Comparison of ENCODE assay signal across 9 mouse cellular contexts in genomic region chr2:151938780-151939200, GRCm38 (mm10). TPM values are rescaled to one million over a fixed set of nuclear protein-coding genes. Genes with fewer than 3 reads are reported as not detected.
A peak's percentile ranks its signal among the peaks of the same experiment; 100 is the strongest.
DNase-seq lines count a peak whose midpoint lies in the region; ATAC-seq and TF ChIP-seq lines count a peak whose summit lies in the region.
"Had no signal": no experiment of that assay in that cellular context is flagged by ENCODE, and none has a peak within 500 bp of the region (broad histone marks: within the 10 kb centered on the region; RNA-seq: fewer than 3 reads in every experiment).

No protein-coding gene starts in this region.

- no peak for ATAC-seq in hindbrain, postnatal 0 days
- peak; percentile 40; the same call in 1 of the 2 replicates for ATAC-seq in embryonic facial prominence, embryonic 15.5 days (ENCODE audit: insufficient number of reproducible peaks, low FRiP score, low TSS enrichment, low read depth)
- no peak for ATAC-seq in limb, embryonic 14.5 days (ENCODE audit: low FRiP score, low read depth)

- in situ Hi-C loops in ES-E14 (cut with MboI; ENCODE audit: low sequenced_read_pairs in 2 of 2, unreplicated experiment in 2 of 2) = no loop called here

- H3K9ac ChIP-seq in hindbrain, postnatal 0 days (replicated peaks; ENCODE audit: low read length) = no peak overlapping the region
- peak overlapping the region; percentile 53; the same call in 1 of the 2 replicates for H3K9ac ChIP-seq in ES-E14 (ENCODE audit: insufficient read depth, low read depth, low read length, poor library complexity, severe bottlenecking)
- no peak overlapping the region for H3K9ac ChIP-seq in embryonic facial prominence, embryonic 15.5 days
- no peak overlapping the region for H3K9ac ChIP-seq in limb, embryonic 14.5 days (ENCODE audit: low read depth, low read length, severe bottlenecking)
- H3K9ac ChIP-seq: liver, embryonic 13.5 days had no signal

- peaks cover 14% of the 10 kb centered on the region; the same call in 1 of the 2 replicates for H3K4me1 ChIP-seq in hindbrain, postnatal 0 days (ENCODE audit: insufficient read depth, low read length)
- peaks cover 13% of the 10 kb centered on the region for H3K4me1 ChIP-seq in hindbrain, embryonic 10.5 days (replicated peaks)
- H3K4me1 ChIP-seq in ES-E14 (ENCODE audit: control insufficient read depth in 2 of 2, insufficient read depth in 2 of 2, low read length in 2 of 2, poor library complexity in 1 of 2) = peaks cover 0 to 6% of the 10 kb centered on the region in 2 experiments; a peak in 1 of 4 replicates
- peaks cover 11% of the 10 kb centered on the region for H3K4me1 ChIP-seq in embryonic facial prominence, embryonic 15.5 days
- peaks cover 10% of the 10 kb centered on the region for H3K4me1 ChIP-seq in limb, embryonic 14.5 days (ENCODE audit: control insufficient read depth, insufficient read depth, low read length)
- H3K4me1 ChIP-seq: liver, embryonic 13.5 days had no signal

- TF ChIP-seq CTCF in hindbrain, postnatal 0 days (IDR thresholded peaks at IDR 0.05; ENCODE audit: low read depth) = no peak; the same call in 1 of the 2 replicates

- H3K27ac ChIP-seq in hindbrain, postnatal 0 days = no peak overlapping the region
- no peak overlapping the region; the same call in 1 of the 2 replicates for H3K27ac ChIP-seq in hindbrain, embryonic 10.5 days
- no peak overlapping the region for H3K27ac ChIP-seq in ES-E14 (ENCODE audit: insufficient read depth, low read depth, low read length, poor library complexity, severe bottlenecking)
- H3K27ac ChIP-seq in embryonic facial prominence, embryonic 15.5 days (replicated peaks) = no peak overlapping the region
- no peak overlapping the region for H3K27ac ChIP-seq in limb, embryonic 14.5 days (replicated peaks; ENCODE audit: low read depth, low read length)
- H3K27ac ChIP-seq: liver, embryonic 13.5 days had no signal

- no peak overlapping the region for H3K4me3 ChIP-seq in hindbrain, postnatal 0 days (ENCODE audit: low read length)
- no peak overlapping the region for H3K4me3 ChIP-seq in hindbrain, embryonic 10.5 days
- H3K4me3 ChIP-seq in ES-E14 (ENCODE audit: insufficient read depth in 1 of 2, low read depth in 1 of 2, low read length in 2 of 2, poor library complexity in 1 of 2, severe bottlenecking in 1 of 2) = peak overlapping the region; percentile 45 to 57; a peak in 3 of 4 replicates
- H3K4me3 ChIP-seq in embryonic facial prominence, embryonic 15.5 days (replicated peaks) = no peak overlapping the region
- no peak overlapping the region for H3K4me3 ChIP-seq in limb, embryonic 14.5 days (replicated peaks; ENCODE audit: low read length)
- H3K4me3 ChIP-seq: liver, embryonic 13.5 days had no signal

- DNase-seq in hindbrain, postnatal 0 days (ENCODE audit: low spot score) = peak; percentile 51
- DNase-seq in hindbrain, embryonic 10.5 days (ENCODE audit: low spot score) = no peak
- DNase-seq in ES-E14 (ENCODE audit: low read depth, low spot score) = no peak
- peak; percentile 39 for DNase-seq in limb, embryonic 14.5 days (ENCODE audit: low spot score)
- DNase-seq in spleen, postnatal 14 days (ENCODE audit: low spot score in 2 of 2) = no peak
- DNase-seq in embryo, embryonic 9.5 days (ENCODE audit: extremely low spot score) = no peak
- DNase-seq in layer of hippocampus, postnatal 25 days (ENCODE audit: extremely low spot score in 1 of 2, low spot score in 1 of 2) = no peak
- DNase-seq: liver, embryonic 13.5 days had no signal

- TF ChIP-seq POLR2A in limb, embryonic 14.5 days (IDR thresholded peaks at IDR 0.05; ENCODE audit: borderline replicate concordance, extremely low read depth, insufficient read depth, insufficient read length) = no peak

- no peak overlapping the region for H3K4me2 ChIP-seq in hindbrain, postnatal 0 days (ENCODE audit: low read depth, low read length)
- no peak overlapping the region for H3K4me2 ChIP-seq in embryonic facial prominence, embryonic 15.5 days (replicated peaks)
- no peak overlapping the region for H3K4me2 ChIP-seq in limb, embryonic 14.5 days (replicated peaks; ENCODE audit: low read depth, low read length, severe bottlenecking)
- H3K4me2 ChIP-seq: liver, embryonic 13.5 days had no signal

- no peaks in the 10 kb centered on the region for H3K27me3 ChIP-seq in hindbrain, postnatal 0 days (ENCODE audit: insufficient read depth, low read length)
- H3K27me3 ChIP-seq in hindbrain, embryonic 10.5 days (ENCODE audit: insufficient read depth, poor library complexity, severe bottlenecking) = no peaks in the 10 kb centered on the region
- H3K27me3 ChIP-seq in embryonic facial prominence, embryonic 15.5 days = no peaks in the 10 kb centered on the region
- no peaks in the 10 kb centered on the region for H3K27me3 ChIP-seq in limb, embryonic 14.5 days (ENCODE audit: control insufficient read depth, insufficient read depth, low read length)
- H3K27me3 ChIP-seq: liver, embryonic 13.5 days had no signal

- H3K9me3 ChIP-seq in hindbrain, postnatal 0 days (ENCODE audit: low read length) = no peaks in the 10 kb centered on the region
- H3K9me3 ChIP-seq in hindbrain, embryonic 10.5 days = no peaks in the 10 kb centered on the region
- no peaks in the 10 kb centered on the region for H3K9me3 ChIP-seq in ES-E14 (ENCODE audit: control insufficient read depth, insufficient read depth, low read depth, low read length)
- H3K9me3 ChIP-seq in embryonic facial prominence, embryonic 15.5 days (replicated peaks) = no peaks in the 10 kb centered on the region
- no peaks in the 10 kb centered on the region for H3K9me3 ChIP-seq in limb, embryonic 14.5 days (ENCODE audit: control insufficient read depth, low read length)
- H3K9me3 ChIP-seq: liver, embryonic 13.5 days had no signal

- no peaks in the 10 kb centered on the region for H3K36me3 ChIP-seq in hindbrain, postnatal 0 days (ENCODE audit: insufficient read depth, low read length)
- no peaks in the 10 kb centered on the region for H3K36me3 ChIP-seq in hindbrain, embryonic 10.5 days
- H3K36me3 ChIP-seq in ES-E14 (ENCODE audit: control insufficient read depth, insufficient read depth, low read length, poor library complexity, severe bottlenecking) = no peaks in the 10 kb centered on the region
- no peaks in the 10 kb centered on the region for H3K36me3 ChIP-seq in embryonic facial prominence, embryonic 15.5 days
- H3K36me3 ChIP-seq in limb, embryonic 14.5 days (ENCODE audit: control insufficient read depth, insufficient read depth, low read length) = no peaks in the 10 kb centered on the region
- H3K36me3 ChIP-seq: liver, embryonic 13.5 days had no signal

- 41% methylated on average over 11 of the region's 11 CpGs for WGBS in hindbrain, postnatal 0 days
- WGBS in hindbrain, embryonic 10.5 days = 75% methylated on average over 11 of the region's 11 CpGs
- 61% methylated on average over 11 of the region's 11 CpGs for WGBS in embryonic facial prominence, embryonic 15.5 days
- 42% methylated on average over 11 of the region's 11 CpGs for WGBS in limb, embryonic 14.5 days

TF ChIP-seq in ES-E14, 5 proteins besides CTCF, POLR2A, EP300 and RAD21:
- TF ChIP-seq MAFK (IDR thresholded peaks at IDR 0.05; ENCODE audit: insufficient read depth, low read depth, low read length) = no peak

RNA-seq across cellular contexts. Expression of gene Angpt4, which starts 27.8 kb away (rescaled TPM):
- total RNA-seq in hindbrain, postnatal 0 days (2014; rRNA removed) = 0.10 and 0.14 TPM in 2 replicates
- polyA plus RNA-seq in hindbrain, postnatal 0 days (2015; fragmentation: Nextera tagmentation; extraction: Ambion mirVana) = 0.28 and 0.29 TPM in 2 replicates
- 0.22 and 0.31 TPM in 2 replicates for polyA plus RNA-seq in hindbrain, embryonic 10.5 days (2016; fragmentation: Nextera tagmentation; extraction: Ambion mirVana)
- total RNA-seq in ES-E14 (2012; rRNA removed) = 0.26 and 0.98 TPM in 2 replicates
- polyA plus RNA-seq in embryonic facial prominence, embryonic 15.5 days (2015; fragmentation: Nextera tagmentation; extraction: Ambion mirVana) = 1.4 and 2.8 TPM in 2 replicates
- polyA plus RNA-seq in limb, embryonic 14.5 days (2012; rRNA removed) = 0.53 and 0.59 TPM in 2 replicates
- 0.28 and 0.36 TPM in 2 replicates for polyA plus RNA-seq in limb, embryonic 14.5 days (2014; fragmentation: Nextera tagmentation; extraction: Ambion mirVana)
- total RNA-seq in layer of hippocampus, postnatal 25 days (2021) = under 1 TPM; 0.30 to 0.96 TPM
- polyA plus RNA-seq: liver, embryonic 13.5 days had no signal

RNA-seq across cellular contexts. Expression of gene Fam110a, which starts 41.2 kb away (rescaled TPM):
- total RNA-seq in hindbrain, postnatal 0 days (2014; rRNA removed) = 25.4 and 27.3 TPM in 2 replicates
- 35.8 and 36.5 TPM in 2 replicates for polyA plus RNA-seq in hindbrain, postnatal 0 days (2015; fragmentation: Nextera tagmentation; extraction: Ambion mirVana)
- polyA plus RNA-seq in hindbrain, embryonic 10.5 days (2016; fragmentation: Nextera tagmentation; extraction: Ambion mirVana) = 99.4 and 149 TPM in 2 replicates
- total RNA-seq in ES-E14 (2012; rRNA removed) = 5.8 and 6.3 TPM in 2 replicates
- 29.5 and 30.7 TPM in 2 replicates for polyA plus RNA-seq in embryonic facial prominence, embryonic 15.5 days (2015; fragmentation: Nextera tagmentation; extraction: Ambion mirVana)
- polyA plus RNA-seq in limb, embryonic 14.5 days (2012; rRNA removed) = 14.6 and 19.8 TPM in 2 replicates
- 21.3 and 23.5 TPM in 2 replicates for polyA plus RNA-seq in limb, embryonic 14.5 days (2014; fragmentation: Nextera tagmentation; extraction: Ambion mirVana)
- 1 to 10 TPM; 7.7 to 8.5 TPM for total RNA-seq in layer of hippocampus, postnatal 25 days (2021)

RNA-seq across cellular contexts. Expression of gene Slc52a3, which starts 57.5 kb away (rescaled TPM):
- 2.7 and 3.1 TPM in 2 replicates for total RNA-seq in hindbrain, postnatal 0 days (2014; rRNA removed)
- polyA plus RNA-seq in hindbrain, postnatal 0 days (2015; fragmentation: Nextera tagmentation; extraction: Ambion mirVana) = 2.6 and 2.7 TPM in 2 replicates
- polyA plus RNA-seq in hindbrain, embryonic 10.5 days (2016; fragmentation: Nextera tagmentation; extraction: Ambion mirVana) = 0.90 and 1.3 TPM in 2 replicates
- total RNA-seq in ES-E14 (2012; rRNA removed) = 4.4 and 7.3 TPM in 2 replicates
- polyA plus RNA-seq in embryonic facial prominence, embryonic 15.5 days (2015; fragmentation: Nextera tagmentation; extraction: Ambion mirVana) = 5.9 and 6.3 TPM in 2 replicates
- 2.7 TPM in 2 replicates for polyA plus RNA-seq in limb, embryonic 14.5 days (2012; rRNA removed)
- polyA plus RNA-seq in limb, embryonic 14.5 days (2014; fragmentation: Nextera tagmentation; extraction: Ambion mirVana) = 3.4 and 3.6 TPM in 2 replicates
- total RNA-seq in layer of hippocampus, postnatal 25 days (2021) = 1 to 10 TPM; 2.6 TPM

Comparison
In these comparisons a context has a peak if more than half of its experiments do, and no peak if none do; other contexts are left out.
1. DNase-seq: peak in hindbrain, postnatal 0 days (single experiment) and limb, embryonic 14.5 days (single experiment); none in hindbrain, embryonic 10.5 days (single experiment), ES-E14 (single experiment), spleen, postnatal 14 days (0 of 2), embryo, embryonic 9.5 days (single experiment) and layer of hippocampus, postnatal 25 days (0 of 2).
2. H3K4me3 ChIP-seq: peak in ES-E14 (2 of 2); none in hindbrain, postnatal 0 days (single experiment), hindbrain, embryonic 10.5 days (single experiment), embryonic facial prominence, embryonic 15.5 days (single experiment) and limb, embryonic 14.5 days (single experiment).